Mouse (Mus musculus) cerebellum, adult 2 months (tissue): Measurements from ENCODE around the gene Wdr24.

Source experiments
- CTCF ChIP-seq: fragments of 200-500 bp; IDR thresholded peaks from 2 replicates; pipeline ENCODE4 v1.5.1; 2011; ENCODE audit warnings: low read depth, mild to moderate bottlenecking, control low read depth, low read length, moderate library complexity, borderline replicate concordance; ENCODE audit not compliant: insufficient read depth
- POLR2A ChIP-seq: fragments of 200-500 bp; IDR thresholded peaks from 2 replicates; pipeline ENCODE4 v1.6.1; 2011; ENCODE audit warnings: low read length, control low read depth, borderline replicate concordance; ENCODE audit not compliant: insufficient read depth

DNA sequence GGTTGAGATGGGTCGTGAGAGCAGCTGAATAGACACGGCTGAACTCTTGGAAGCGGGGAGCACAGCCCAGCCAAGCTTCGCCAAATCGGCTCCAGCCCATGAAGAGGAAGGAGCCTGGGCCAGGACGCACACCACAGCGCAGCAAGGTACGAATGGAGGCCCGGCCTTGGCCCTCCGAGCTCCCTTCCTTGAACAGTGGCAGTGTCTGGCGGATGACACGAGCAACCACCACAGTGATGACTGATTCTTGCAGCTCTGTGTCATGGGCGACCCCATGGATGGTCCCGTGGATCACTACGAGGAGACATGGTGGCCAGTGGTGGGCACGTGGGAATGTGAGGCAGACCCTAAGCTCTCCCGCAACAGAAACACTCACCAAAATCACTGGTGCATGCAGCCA, 28.4 kb upstream of the Wdr24 start:
- TF ChIP-seq CTCF (no peak), POLR2A (no peak)
